Mouse (Mus musculus): ENCODE measurements at regions not wholly inside any gene's neighbourhood (a gene's known extent, or its start where the extent isn't known, plus 50 kb on each side); places are given as distances from the start of the nearest gene placed in this dataset.

- peak; percentile 33 for DNase-seq (ENCODE audit: low read depth, low spot score)
These were observed 140.2 kb upstream of the Hmga2 start for GRCm38 (mm10) chr10:120616406-120617015.

DNA sequence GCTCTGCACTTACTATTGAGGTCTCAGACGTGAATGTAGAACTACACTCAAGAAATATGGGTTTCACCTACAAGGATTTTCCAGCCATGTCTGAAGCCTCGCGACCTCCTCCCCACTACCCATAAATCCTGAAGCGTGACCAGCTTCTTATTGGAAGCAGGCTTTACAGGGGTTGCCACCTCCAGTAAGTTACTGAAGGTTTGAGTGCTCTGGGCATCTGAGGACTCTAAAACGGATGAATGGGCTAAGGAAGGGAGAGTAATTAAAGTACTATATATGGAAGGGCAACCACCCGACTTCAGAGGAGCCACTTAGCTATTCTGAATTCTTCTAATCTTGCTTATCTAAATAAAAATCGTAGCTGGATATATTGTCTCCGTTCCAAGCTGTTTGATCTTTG, 136.1 kb upstream of the Hmga2 start:
- DNase-seq (ENCODE audit: low read depth, low spot score) = no peak

DNA sequence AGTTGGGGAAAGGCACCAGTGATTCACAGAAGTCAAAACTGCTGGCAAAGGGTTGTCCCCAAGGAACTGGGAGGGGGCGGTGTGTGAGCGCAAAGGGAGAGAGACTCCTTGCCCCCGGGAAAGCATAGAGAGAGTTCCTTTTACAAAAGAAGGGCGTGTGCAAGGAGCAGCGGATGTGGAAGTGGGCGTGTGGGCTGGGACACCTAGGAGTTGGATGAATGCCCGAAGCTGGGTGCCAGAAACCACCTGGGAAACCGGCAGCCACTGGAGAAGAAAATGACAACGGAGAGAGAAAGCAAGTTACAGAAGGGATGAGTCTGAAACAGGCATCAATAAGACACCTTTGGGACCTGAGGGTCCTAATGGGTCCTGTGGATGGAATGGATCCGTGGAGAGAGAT, 133.8 kb upstream of the Hmga2 start:
- peak; percentile 47 for DNase-seq (ENCODE audit: low read depth, low spot score)

DNA sequence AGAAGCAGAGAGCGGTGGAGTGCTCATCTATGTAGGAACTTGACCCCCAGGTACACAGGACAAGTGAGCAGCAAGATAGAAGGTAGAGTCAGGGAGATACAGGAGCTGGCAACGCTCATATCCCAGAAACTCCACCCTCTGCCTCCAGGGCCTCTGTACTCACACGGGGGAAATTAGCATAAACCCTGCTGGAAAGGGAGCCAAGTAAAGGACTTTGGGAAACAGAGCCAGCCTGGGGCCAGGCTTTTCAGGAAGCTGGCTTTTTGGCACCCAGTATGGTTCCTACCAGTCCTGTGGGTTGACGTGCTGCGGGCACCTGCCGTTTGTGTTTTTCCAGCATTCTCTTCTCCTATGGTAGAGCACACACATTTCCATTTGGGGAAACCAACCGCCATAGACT, 128.2 kb upstream of the Hmga2 start:
- DNase-seq (ENCODE audit: low read depth, low spot score) = no peak

- no peak for DNase-seq (ENCODE audit: low read depth, low spot score)
These were observed 126.9 kb upstream of the Hmga2 start for GRCm38 (mm10) chr10:120603167-120603566.

- peak; percentile 71 for DNase-seq (ENCODE audit: low read depth, low spot score)
These were observed 124.5 kb upstream of the Hmga2 start for GRCm38 (mm10) chr10:120600735-120601134.

- no peak for DNase-seq (ENCODE audit: low read depth, low spot score)
These were observed 123.3 kb upstream of the Hmga2 start for GRCm38 (mm10) chr10:120599551-120599950.

- DNase-seq (ENCODE audit: low read depth, low spot score) = no peak
These were observed 121.1 kb upstream of the Hmga2 start for GRCm38 (mm10) chr10:120597320-120597887.

- DNase-seq (ENCODE audit: low read depth, low spot score) = no peak
These were observed 118.9 kb upstream of the Hmga2 start for GRCm38 (mm10) chr10:120595145-120595544.

DNA sequence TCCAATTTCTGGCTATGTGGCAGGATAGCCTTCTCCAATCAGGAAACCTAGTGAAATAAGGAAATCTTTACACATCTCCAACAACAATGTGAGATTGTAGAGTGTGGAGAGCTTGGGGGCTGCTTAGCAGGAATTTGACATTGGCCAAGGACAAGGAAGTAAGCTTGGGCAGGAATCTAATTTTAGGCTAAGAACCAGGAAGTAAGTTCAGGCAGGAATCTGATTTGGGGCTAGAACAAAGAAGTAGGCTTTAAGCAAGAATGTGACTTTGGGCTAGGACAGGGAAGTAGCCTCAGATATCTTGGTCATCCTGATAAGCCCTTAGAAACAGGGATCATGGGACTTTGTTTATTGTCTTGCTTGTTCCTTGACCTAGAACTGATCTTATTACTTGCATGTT, 117.6 kb upstream of the Hmga2 start:
- DNase-seq (ENCODE audit: low read depth, low spot score) = no peak

DNA sequence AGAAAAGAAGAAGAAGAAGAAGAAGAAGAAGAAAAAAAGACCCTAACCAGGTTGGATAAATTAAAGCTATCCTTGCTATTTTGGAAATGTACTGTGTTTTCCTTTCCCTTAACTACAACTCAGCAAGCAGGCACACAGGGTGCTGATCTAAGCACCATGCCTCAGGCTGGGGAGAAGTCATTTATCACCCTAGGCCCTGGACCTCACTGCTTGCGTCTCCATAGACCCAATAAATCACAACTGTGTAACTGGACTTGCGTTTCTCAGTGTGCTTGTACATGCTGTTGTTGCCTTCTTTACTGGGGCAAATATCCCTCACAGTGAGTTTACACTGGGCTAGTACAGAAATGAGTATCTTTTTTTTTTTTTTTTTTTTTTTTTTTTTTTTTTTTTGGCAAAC, 113.4 kb upstream of the Hmga2 start:
- DNase-seq (ENCODE audit: low read depth, low spot score) = no peak

- DNase-seq (ENCODE audit: low read depth, low spot score) = no peak
These were observed 111.8 kb upstream of the Hmga2 start for GRCm38 (mm10) chr10:120587854-120588633.

- peak; percentile 61 for DNase-seq (ENCODE audit: low read depth, low spot score)
These were observed 110.9 kb upstream of the Hmga2 start for GRCm38 (mm10) chr10:120587179-120587578.

- DNase-seq (ENCODE audit: low read depth, low spot score) = no peak
These were observed 106.2 kb upstream of the Hmga2 start for GRCm38 (mm10) chr10:120582497-120582896.

DNA sequence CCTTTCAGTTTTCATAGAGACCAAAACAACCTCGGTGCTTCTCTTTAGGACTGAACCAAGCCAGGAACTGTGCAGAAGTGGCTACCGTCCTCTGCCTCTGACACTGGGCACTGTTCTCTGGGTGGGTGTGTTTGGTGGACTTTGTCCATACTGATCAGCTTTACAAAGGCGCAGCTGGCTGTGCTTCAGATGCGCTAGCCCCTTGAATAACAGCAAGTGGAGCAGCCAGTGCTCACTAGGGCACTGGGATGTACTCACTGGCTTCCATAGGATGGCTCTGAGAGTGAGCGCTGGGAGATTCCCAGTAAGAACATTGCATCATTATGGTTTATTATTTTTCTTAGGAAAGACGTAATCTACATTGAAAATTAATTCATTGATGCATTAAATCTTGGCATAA, 105.3 kb upstream of the Hmga2 start:
- DNase-seq (ENCODE audit: low read depth, low spot score) = no peak

- no peak for DNase-seq (ENCODE audit: low read depth, low spot score)
These were observed 100.6 kb upstream of the Hmga2 start for GRCm38 (mm10) chr10:120576886-120577285.

DNA sequence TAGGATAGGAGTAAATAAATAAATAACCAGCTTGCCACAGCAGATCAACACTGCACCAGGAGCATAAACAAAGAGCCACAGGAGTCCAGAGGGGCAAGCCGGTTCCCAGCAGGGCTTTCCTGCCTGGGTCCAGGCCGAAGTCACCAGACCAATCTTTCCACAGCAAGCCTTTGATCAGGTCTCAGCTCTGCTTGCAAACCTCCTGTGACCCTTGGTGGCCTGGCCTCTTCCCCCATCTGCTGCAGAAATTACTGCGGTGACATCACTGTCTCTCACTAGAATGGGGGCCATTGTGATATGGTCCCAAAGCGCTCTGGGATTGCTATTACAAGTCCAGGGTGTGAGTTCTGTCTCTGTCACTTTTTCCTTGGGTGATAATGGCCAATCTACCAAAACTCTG, 99.9 kb upstream of the Hmga2 start:
- no peak for DNase-seq (ENCODE audit: low read depth, low spot score)

DNA sequence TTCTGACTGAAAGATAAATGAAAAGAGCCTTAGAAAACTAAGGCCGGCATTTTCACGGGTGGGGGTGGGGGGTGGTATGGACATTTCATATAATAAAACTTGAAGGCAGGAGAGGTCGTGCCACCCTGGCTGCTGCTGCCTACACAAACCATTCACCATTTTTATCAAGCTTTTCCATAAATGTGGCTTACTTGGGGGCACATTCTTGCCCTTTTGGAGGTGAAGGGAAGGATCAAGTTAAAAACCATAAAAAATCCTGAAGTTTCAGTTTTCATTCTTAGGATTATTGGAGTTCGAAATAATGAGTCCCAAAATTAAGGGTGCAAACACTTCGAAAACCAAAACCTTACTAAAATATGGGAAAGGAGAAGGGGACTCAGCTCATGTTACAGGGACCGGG, 95.1 kb upstream of the Hmga2 start:
- no peak for DNase-seq (ENCODE audit: low read depth, low spot score)

GRCm38 (mm10) chr10:120565992-120566391, 89.7 kb upstream of the Hmga2 start:
- no peak for DNase-seq (ENCODE audit: low read depth, low spot score)

DNA sequence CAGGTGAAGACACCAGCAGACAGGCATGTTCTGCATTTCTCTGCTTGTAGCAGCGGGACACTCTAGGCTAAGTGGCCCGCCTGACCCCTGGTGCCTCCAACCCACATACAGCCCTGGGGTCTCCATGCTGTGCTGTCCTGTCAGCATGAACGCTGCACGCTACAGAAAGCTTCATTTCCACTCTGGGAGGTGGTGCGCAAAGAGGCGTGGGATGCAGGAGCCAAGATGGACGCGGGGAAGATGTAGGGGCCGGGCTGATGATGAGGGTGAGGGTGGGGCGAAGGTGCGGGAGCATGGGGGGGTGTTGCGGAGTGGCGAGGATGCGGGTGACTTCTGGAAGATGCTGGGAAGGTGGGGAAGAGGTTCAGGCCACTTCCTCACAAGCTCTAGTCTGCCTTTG, 88.6 kb upstream of the Hmga2 start:
- no peak for DNase-seq (ENCODE audit: low read depth, low spot score)

GRCm38 (mm10) chr10:120563926-120564325, 87.7 kb upstream of the Hmga2 start:
- DNase-seq (ENCODE audit: low read depth, low spot score) = no peak

- no peak for DNase-seq (ENCODE audit: low read depth, low spot score)
These were observed 85.6 kb upstream of the Hmga2 start for GRCm38 (mm10) chr10:120561821-120562220.

GRCm38 (mm10) chr10:120557850-120558447, 81.7 kb upstream of the Hmga2 start:
- no peak for DNase-seq (ENCODE audit: low read depth, low spot score)
